Mouse (Mus musculus) liver, embryonic 15.5 days (tissue): Measurements from ENCODE around the gene Trem2. TPM values are rescaled to one million over a fixed set of nuclear protein-coding genes. Genes with fewer than 3 reads are reported as not detected.
"Not testable (repeated sequence)": the region's sequence is repeated elsewhere in the genome, so short reads cannot be mapped to it uniquely, and the experiment has no call there.

Experiments used
- ATAC-seq: fragments of 200-750 bp; cut with Nextera tagmentation; 2 replicates; pipeline ENCODE4 v1.8.0; 2017; ENCODE audit warnings: moderate number of reproducible peaks, mild to moderate bottlenecking, moderate library complexity; ENCODE audit not compliant: insufficient read depth
- H3K27ac ChIP-seq: fragments of 300-500 bp; sonication (generic); replicated peaks from 2 replicates; pipeline ENCODE4 v1.5.1; 2015; ENCODE audit warnings: mild to moderate bottlenecking, inconsistent platforms
- H3K27me3 ChIP-seq: fragments of 300-500 bp; sonication (generic); 2 replicates; pipeline ENCODE4 v1.6.1; 2015; ENCODE audit warnings: mild to moderate bottlenecking, inconsistent platforms
- H3K36me3 ChIP-seq: fragments of 300-500 bp; sonication (generic); replicated peaks from 2 replicates; pipeline ENCODE4 v1.6.1; 2015; ENCODE audit warnings: moderate library complexity, mild to moderate bottlenecking, inconsistent platforms
- H3K4me1 ChIP-seq: fragments of 300-500 bp; sonication (generic); replicated peaks from 2 replicates; pipeline ENCODE4 v1.6.1; 2015; ENCODE audit warnings: inconsistent platforms
- H3K4me2 ChIP-seq: fragments of 300-500 bp; sonication (generic); 2 replicates; pipeline ENCODE4 v1.6.1; 2015; ENCODE audit warnings: moderate library complexity, mild to moderate bottlenecking, inconsistent platforms
- H3K4me3 ChIP-seq: fragments of 300-500 bp; sonication (generic); replicated peaks from 2 replicates; pipeline ENCODE4 v1.5.1; 2015; ENCODE audit warnings: mild to moderate bottlenecking, inconsistent platforms
- H3K9ac ChIP-seq: fragments of 300-500 bp; sonication (generic); 2 replicates; pipeline ENCODE4 v1.6.1; 2015; ENCODE audit warnings: moderate library complexity, mild to moderate bottlenecking, inconsistent platforms
- H3K9me3 ChIP-seq: fragments of 300-500 bp; sonication (generic); replicated peaks from 2 replicates; pipeline ENCODE4 v1.6.1; 2016; ENCODE audit warnings: inconsistent platforms
- WGBS: fragments of 180-500 bp; shearing (Covaris S2); methylation state at CpG from one replicate; pipeline ENCODE4 v1.1.7; 2015; ENCODE audit warnings: mixed read lengths; ENCODE audit not compliant: insufficient replicate concordance; 5-methylcytosine and 5-hydroxymethylcytosine counted together
- polyA plus RNA-seq: library from polyadenylated mRNA; unstranded; fragments of >200 nt; fragmentation: Nextera tagmentation; extraction: Ambion mirVana; gene quantifications from 2 replicates; pipeline ENCODE4 v1.2.1, GENCODE M21; 2015

Trem2 gene
- 3.6 and 4.1 TPM in 2 replicates for polyA plus RNA-seq

GRCm38 (mm10) chr17:48346231-48346630 lies at the start of gene Trem2:
Gene Trem2 (plus strand): TSS chr17:48346401.
- H3K4me2 ChIP-seq = no peak within 1 kb of the TSS
- no peak within 1 kb of the TSS for H3K4me3 ChIP-seq
- no peaks in the 10 kb centered on the region for H3K9me3 ChIP-seq
- no peak within 1 kb of the TSS for H3K27ac ChIP-seq
- no peak for ATAC-seq
- peaks cover 13% of the 10 kb centered on the region; the same call in 1 of the 2 replicates for H3K4me1 ChIP-seq
- WGBS = 53% methylated on average over 5 of the region's 5 CpGs
- no peak within 1 kb of the TSS for H3K9ac ChIP-seq
- no peaks in the 10 kb centered on the region for H3K27me3 ChIP-seq
- no peaks in the 10 kb centered on the region for H3K36me3 ChIP-seq

- Histone ChIP-seq H3K9ac (peak within 1 kb of the TSS; percentile 60), H3K27me3 (no peaks in the 10 kb centered on the region), H3K4me3 (peak within 1 kb of the TSS; percentile 58), H3K36me3 (peaks cover 12% of the 10 kb centered on the region; the same call in 1 of the 2 replicates), H3K27ac (peak within 1 kb of the TSS; percentile 81), H3K9me3 (no peaks in the 10 kb centered on the region), H3K4me2 (peak within 1 kb of the TSS; percentile 78), H3K4me1 (peaks cover 60% of the 10 kb centered on the region)
- ATAC-seq = peak; percentile 79
- 5% methylated on average over 3 of the region's 4 CpGs for WGBS
Observed at GRCm38 (mm10) chr17:48299203-48299602, 47.0 kb upstream of the Trem2 start, which contains the start of gene Treml2. Gene Treml2 (plus strand): TSS chr17:48299498.

GRCm38 (mm10) chr17:48299756-48300155 lies 46.4 kb upstream of the Trem2 start:
- H3K4me1 ChIP-seq = peaks cover 60% of the 10 kb centered on the region
- peak overlapping the region; percentile 58 for H3K4me3 ChIP-seq
- peak overlapping the region; percentile 60 for H3K9ac ChIP-seq
- 12% methylated on average over 7 of the region's 7 CpGs for WGBS
- H3K4me2 ChIP-seq = peak overlapping the region; percentile 78
- no peaks in the 10 kb centered on the region for H3K9me3 ChIP-seq
- H3K27ac ChIP-seq = peak overlapping the region; percentile 81
- peak; percentile 25; the same call in 1 of the 2 replicates for ATAC-seq
- no peaks in the 10 kb centered on the region for H3K27me3 ChIP-seq
- H3K36me3 ChIP-seq = peaks cover 17% of the 10 kb centered on the region; the same call in 1 of the 2 replicates

GRCm38 (mm10) chr17:48300199-48300598 lies 46.0 kb upstream of the Trem2 start:
- peaks cover 19% of the 10 kb centered on the region; the same call in 1 of the 2 replicates for H3K36me3 ChIP-seq
- peak overlapping the region; percentile 78 for H3K4me2 ChIP-seq
- peak overlapping the region; percentile 81 for H3K27ac ChIP-seq
- peaks cover 60% of the 10 kb centered on the region for H3K4me1 ChIP-seq
- peak; percentile 77 for ATAC-seq
- H3K9me3 ChIP-seq = no peaks in the 10 kb centered on the region
- 15% methylated on average over 7 of the region's 7 CpGs for WGBS
- H3K9ac ChIP-seq = peak overlapping the region; percentile 60
- H3K4me3 ChIP-seq = peak overlapping the region; percentile 58
- no peaks in the 10 kb centered on the region for H3K27me3 ChIP-seq

GRCm38 (mm10) chr17:48300861-48301260 lies 45.3 kb upstream of the Trem2 start:
- ATAC-seq = 0 out of 2 replicates have a peak, but pooled peaks have one; percentile 28
- no peaks in the 10 kb centered on the region for H3K9me3 ChIP-seq
- H3K27me3 ChIP-seq = no peaks in the 10 kb centered on the region
- H3K4me2 ChIP-seq = peak overlapping the region; percentile 78
- peak overlapping the region; percentile 60 for H3K9ac ChIP-seq
- H3K27ac ChIP-seq = peak overlapping the region; percentile 81
- peak overlapping the region; percentile 58 for H3K4me3 ChIP-seq
- H3K36me3 ChIP-seq = peaks cover 19% of the 10 kb centered on the region; the same call in 1 of the 2 replicates
- 9% methylated on average over 9 of the region's 9 CpGs for WGBS
- H3K4me1 ChIP-seq = peaks cover 60% of the 10 kb centered on the region

- H3K36me3 ChIP-seq = peaks cover 22% of the 10 kb centered on the region; the same call in 1 of the 2 replicates
- peak overlapping the region; percentile 58 for H3K4me3 ChIP-seq
- peak overlapping the region; percentile 78 for H3K4me2 ChIP-seq
- peak overlapping the region; percentile 81 for H3K27ac ChIP-seq
- H3K9me3 ChIP-seq = no peaks in the 10 kb centered on the region
- ATAC-seq = no peak
- WGBS = 64% methylated on average over 5 of the region's 5 CpGs
- H3K9ac ChIP-seq = peak overlapping the region; percentile 60; the same call in 1 of the 2 replicates
- H3K27me3 ChIP-seq = no peaks in the 10 kb centered on the region
- H3K4me1 ChIP-seq = peaks cover 56% of the 10 kb centered on the region
Observed at GRCm38 (mm10) chr17:48301792-48302191, 44.4 kb upstream of the Trem2 start.

GRCm38 (mm10) chr17:48312124-48312523 lies 34.1 kb upstream of the Trem2 start:
- no peaks in the 10 kb centered on the region for H3K9me3 ChIP-seq
- H3K36me3 ChIP-seq = 0 out of 2 replicates have a peak, but pooled peaks cover 7% of the 10 kb centered on the region
- H3K4me3 ChIP-seq = no peak overlapping the region
- H3K9ac ChIP-seq = no peak overlapping the region
- H3K27ac ChIP-seq = no peak overlapping the region
- no peak for ATAC-seq
- H3K27me3 ChIP-seq = no peaks in the 10 kb centered on the region
- WGBS = 45% methylated on average over 2 of the region's 2 CpGs
- H3K4me1 ChIP-seq = no peaks in the 10 kb centered on the region
- H3K4me2 ChIP-seq = no peak overlapping the region

GRCm38 (mm10) chr17:48315905-48316579 lies 30.2 kb upstream of the Trem2 start, which contains the start of gene B430306N03Rik:
Gene B430306N03Rik (plus strand): TSS chr17:48316141.
- not testable (repeated sequence) for H3K9me3 ChIP-seq, H3K9ac ChIP-seq, ATAC-seq, H3K36me3 ChIP-seq, H3K27me3 ChIP-seq
- 39% methylated on average over 3 of the region's 3 CpGs for WGBS
- Histone ChIP-seq H3K27ac (peak within 1 kb of the TSS; percentile 61; the same call in 1 of the 2 replicates), H3K4me1 (peaks cover 13% of the 10 kb centered on the region), H3K4me2 (peak within 1 kb of the TSS; percentile 3; the same call in 1 of the 2 replicates), H3K4me3 (0 out of 2 replicates have a peak within 1 kb of the TSS, but pooled peaks have one; percentile 17)

- Histone ChIP-seq H3K9ac (no peak overlapping the region), H3K9me3 (no peaks in the 10 kb centered on the region), H3K36me3 (no peaks in the 10 kb centered on the region), H3K27me3 (no peaks in the 10 kb centered on the region), H3K27ac (no peak overlapping the region), H3K4me2 (no peak overlapping the region), H3K4me1 (peaks cover 33% of the 10 kb centered on the region), H3K4me3 (no peak overlapping the region)
- ATAC-seq = no peak
- 83% methylated on average over 1 of the region's 1 CpGs for WGBS
Observed at GRCm38 (mm10) chr17:48318686-48319085, 27.5 kb upstream of the Trem2 start.

- Histone ChIP-seq H3K9me3 (no peaks in the 10 kb centered on the region), H3K36me3 (no peaks in the 10 kb centered on the region), H3K4me1 (peaks cover 33% of the 10 kb centered on the region), H3K27me3 (no peaks in the 10 kb centered on the region), H3K4me2 (no peak overlapping the region), H3K4me3 (no peak overlapping the region), H3K9ac (no peak overlapping the region), H3K27ac (no peak overlapping the region)
- ATAC-seq = no peak
- WGBS = 56% methylated on average over 2 of the region's 2 CpGs
Observed at GRCm38 (mm10) chr17:48321279-48321678, 24.9 kb upstream of the Trem2 start.

- Histone ChIP-seq H3K36me3 (no peaks in the 10 kb centered on the region), H3K4me2 (no peak overlapping the region), H3K9me3 (no peaks in the 10 kb centered on the region), H3K4me1 (peaks cover 33% of the 10 kb centered on the region), H3K27ac (no peak overlapping the region), H3K27me3 (no peaks in the 10 kb centered on the region), H3K4me3 (no peak overlapping the region), H3K9ac (no peak overlapping the region)
- no peak for ATAC-seq
- WGBS = 50% methylated on average over 3 of the region's 3 CpGs
Observed at GRCm38 (mm10) chr17:48323236-48323635, 23.0 kb upstream of the Trem2 start.
